Mouse (Mus musculus): ENCODE data around the gene Hspbp1.

The Hspbp1 gene

DNA sequence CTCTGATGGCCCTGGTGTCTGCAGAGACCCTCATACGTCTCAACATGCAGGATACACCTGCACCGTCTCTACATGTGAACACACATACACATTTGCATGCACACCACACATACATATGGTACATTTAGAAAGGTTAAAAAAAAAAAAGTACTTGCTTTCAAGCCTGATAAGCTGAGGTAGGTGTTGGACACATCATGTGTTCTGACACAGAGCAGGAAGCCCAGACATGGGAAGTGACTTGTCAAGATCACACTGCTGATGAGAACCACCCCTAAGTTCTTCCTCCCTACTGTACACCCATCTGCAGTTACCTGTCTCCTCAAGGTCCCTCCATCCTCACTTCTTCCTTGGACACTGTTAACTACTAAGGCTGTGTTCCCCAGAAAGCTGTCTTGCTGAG lies 58.9 kb downstream of the Hspbp1 start:
- no peak for DNase-seq

DNA sequence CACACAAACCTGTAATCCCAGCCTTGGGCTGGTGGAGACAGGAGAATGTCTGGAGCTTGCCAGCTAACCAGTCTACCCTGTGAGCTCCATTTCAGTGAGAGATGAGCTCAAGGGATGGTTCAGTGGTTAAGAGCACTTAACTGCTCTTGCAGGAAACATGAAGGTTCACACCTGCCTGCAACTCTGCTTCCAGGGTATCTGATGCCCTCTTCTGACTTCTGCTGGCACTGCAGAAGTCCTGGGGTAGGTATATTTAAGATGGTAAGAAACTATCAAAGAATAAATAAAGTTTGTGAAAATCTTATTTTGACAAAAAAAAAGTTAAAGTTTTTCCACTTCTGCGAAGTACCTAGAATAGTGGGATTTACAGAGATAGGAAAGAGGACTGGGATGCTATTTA lies 60.5 kb downstream of the Hspbp1 start:
- DNase-seq: peak; percentile 48

DNA sequence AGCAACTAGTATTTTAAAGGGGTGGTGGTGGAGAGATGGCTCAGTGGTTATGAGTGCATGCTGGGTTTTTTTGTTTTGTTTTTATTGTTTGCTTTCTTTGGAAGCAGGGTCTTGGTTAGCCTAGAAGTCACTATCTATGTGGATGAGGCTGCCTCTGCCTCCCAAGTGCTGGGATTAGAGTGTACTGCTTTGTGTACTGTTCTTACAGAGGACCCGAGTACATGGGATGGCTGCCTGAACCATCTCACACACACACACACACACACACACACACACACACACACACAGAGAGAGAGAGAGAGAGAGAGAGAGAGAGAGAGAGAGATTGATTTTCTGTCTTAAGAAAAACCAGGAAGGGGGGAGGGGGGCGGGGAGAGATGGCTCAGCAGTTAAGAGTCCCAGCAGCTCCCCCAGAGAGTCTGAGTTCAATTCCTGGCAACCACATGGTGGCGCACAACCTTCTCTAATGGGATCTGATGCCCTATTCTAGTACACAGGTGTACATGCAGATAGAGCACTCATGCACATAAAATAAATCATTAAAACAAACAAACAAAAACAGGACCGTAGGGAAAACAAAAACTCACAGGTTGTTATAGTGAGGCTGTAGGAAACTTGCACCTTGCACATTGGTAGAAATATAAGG lies 61.2 kb downstream of the Hspbp1 start:
- DNase-seq: peak; percentile 83

DNA sequence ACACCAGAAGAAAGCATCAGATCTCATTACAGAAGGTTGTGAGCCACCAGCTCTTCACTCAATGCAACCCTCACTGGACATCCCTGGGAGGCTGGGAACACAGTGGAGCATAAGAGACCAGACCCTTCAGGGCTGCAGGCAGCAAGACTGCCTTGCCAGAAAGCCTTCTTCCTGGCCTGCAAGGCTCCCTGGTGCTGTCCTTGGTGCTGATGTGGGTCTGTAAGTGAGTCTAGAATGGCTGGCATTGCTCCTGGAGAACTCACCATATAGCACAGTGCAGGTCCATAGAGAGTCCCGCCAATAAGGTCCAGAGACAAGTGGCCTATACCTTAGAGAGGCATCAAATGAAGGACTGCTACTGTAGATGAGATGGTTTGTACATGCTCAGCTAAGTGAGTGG lies 64.9 kb downstream of the Hspbp1 start:
- peak; percentile 56 for DNase-seq

DNA sequence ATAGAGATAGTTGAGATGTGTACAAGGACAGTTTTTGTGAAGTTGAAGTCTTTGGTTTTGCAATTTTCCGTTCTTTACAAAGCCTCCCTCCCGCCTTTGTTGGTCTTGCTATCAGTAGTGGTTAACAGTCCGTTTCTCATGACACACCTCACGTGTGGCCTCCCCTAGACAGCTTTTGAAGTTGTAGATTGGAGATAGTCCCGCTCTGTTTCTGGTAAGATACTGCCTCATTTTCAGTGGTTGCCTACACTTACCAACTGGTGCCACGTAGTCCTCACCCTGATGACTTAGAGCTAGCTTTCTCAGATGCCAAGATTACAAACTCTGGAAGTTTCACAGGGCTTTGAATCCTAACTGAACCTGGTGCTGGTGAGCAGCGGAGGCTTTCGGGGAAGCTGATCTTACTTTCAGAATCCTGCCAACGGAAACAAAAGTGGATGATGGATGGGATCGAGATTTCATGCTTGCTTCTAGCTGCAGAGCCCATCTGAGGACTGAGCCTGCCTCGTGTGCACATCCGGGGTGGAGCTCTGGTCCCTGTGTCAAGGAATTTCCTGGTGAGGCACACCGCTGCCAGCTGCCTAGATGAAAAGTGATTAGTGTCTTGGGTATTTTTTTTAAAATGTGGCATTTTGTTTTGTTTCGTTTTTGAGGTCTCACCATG lies 71.0 kb downstream of the Hspbp1 start:
- DNase-seq: peak; percentile 34

DNA sequence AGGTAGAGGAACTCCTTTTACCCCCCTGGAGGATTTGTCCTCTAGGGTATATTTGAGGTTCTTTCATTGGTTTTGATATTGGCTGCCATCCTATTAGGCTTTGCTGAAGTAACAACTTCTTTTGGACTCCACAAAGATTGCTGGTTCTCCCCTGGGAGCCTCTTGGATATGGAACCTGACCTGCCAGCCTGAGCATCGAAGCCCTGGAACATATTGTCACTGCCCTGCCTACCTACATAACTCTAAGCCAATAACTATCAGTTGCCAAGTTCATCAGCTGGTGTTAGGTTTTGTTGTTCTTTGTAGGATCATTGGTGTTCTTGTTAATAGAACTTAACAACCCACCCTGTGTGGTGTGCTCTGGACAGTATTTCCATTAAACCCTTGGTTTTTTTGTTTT lies 71.9 kb downstream of the Hspbp1 start:
- DNase-seq: no peak

DNA sequence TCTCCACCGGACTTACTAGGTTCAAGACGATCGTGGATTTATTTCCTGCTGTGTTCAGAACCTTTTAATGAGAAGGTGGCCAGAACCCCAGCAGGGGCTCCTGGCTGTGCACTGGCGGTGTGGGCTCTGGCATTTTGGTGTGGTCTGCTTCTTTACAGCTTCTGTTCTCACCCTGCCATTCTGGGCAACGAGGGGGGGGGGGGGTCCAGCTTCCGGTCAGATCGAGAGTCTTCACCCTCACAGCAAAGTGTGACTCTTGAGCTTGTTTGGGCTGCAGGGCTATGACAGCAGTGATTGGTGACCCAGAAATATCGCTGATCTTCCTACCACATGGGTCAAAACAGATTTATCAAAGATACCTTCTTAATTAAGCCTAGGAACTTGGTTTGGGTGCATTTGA lies 72.5 kb downstream of the Hspbp1 start:
- no peak for DNase-seq

DNA sequence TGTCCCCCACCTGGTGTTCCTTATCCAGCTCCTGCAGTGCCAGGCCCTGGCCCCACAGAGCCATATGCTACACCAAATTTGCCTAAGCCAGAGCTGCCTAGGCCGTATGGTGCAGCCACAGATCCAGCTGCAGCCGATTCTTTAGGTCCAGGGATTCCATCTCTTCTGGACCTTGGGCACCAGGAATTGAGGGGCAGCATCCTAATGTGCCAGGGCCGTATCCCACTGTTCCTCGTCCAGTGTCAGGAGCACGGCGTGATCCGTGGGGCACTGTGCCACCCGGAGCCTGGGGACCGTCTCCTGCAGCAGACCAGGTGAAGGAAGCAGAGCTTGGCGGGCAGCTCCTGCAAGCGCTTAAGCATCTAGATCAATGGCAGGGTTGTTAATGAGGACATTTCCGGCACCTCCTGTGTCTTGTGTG lies 72.9 kb downstream of the Hspbp1 start:
- no peak for DNase-seq

DNA sequence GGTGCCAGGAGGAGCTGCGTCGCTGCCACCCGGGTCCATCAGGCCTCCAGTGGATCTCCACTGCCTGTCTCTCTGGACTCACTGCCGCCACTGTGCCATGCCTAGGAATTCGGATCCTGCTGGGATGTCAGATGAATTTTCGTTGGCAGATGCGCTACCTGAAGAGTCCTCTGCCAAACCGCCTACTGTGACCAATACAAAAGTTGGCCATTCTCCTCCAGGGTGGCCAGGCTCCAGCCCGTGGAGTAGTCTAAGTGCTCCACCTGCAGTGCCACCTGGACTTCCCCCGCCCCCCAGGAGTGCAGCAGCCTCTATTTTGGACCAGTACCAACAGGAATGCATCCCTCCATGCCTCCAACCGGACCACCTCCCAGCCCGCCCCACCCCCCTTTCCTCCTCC lies 73.4 kb downstream of the Hspbp1 start:
- no peak for DNase-seq
